ENCODE assay signal across 12 mouse cellular contexts in the genomic region with DNA sequence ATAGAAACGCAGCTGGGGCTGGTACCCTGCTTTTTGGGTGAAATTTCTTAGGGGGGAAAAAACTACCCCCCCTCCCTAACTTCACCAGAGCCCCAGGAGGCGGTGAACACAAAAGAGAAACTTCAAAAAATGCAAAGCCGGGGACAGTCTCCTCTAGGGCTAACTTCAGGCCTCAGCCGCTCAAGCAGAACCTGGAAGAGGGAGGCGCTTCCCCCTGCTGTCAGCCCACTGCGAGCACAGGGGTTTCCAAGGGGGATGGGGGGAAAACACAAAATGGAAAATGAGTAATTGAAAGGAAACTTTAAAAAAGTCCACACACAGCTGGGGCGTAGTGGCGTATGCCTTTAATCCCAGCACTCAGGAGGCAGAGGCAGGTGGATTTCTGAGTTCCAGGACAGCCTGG. TPM values are rescaled to one million over a fixed set of nuclear protein-coding genes. Genes with fewer than 3 reads are reported as not detected.
DNase-seq lines count a peak whose midpoint lies in the region; ATAC-seq lines count a peak whose summit lies in the region.
"Had no signal": no experiment of that assay in that cellular context is flagged by ENCODE, and none has a peak within 500 bp of the region (broad histone marks: within the 10 kb centered on the region; RNA-seq: fewer than 3 reads in every experiment).

No protein-coding gene starts in this region.

- no peaks in the 10 kb centered on the region for H3K9me3 ChIP-seq in heart, embryonic 11.5 days (replicated peaks; ENCODE audit: control insufficient read depth, low read length)
- no peaks in the 10 kb centered on the region for H3K9me3 ChIP-seq in embryonic facial prominence, embryonic 12.5 days
- no peaks in the 10 kb centered on the region for H3K9me3 ChIP-seq in limb, embryonic 10.5 days (replicated peaks)

- WGBS in heart, embryonic 11.5 days (ENCODE audit: insufficient replicate concordance), result 35% methylated on average over 8 of the region's 8 CpGs
- 31% methylated on average over 8 of the region's 8 CpGs for WGBS in embryonic facial prominence, embryonic 12.5 days
- 35% methylated on average over 8 of the region's 8 CpGs for WGBS in limb, embryonic 10.5 days

- no peaks in the 10 kb centered on the region for H3K36me3 ChIP-seq in heart, embryonic 11.5 days (ENCODE audit: control insufficient read depth, insufficient read depth, low read length)
- H3K36me3 ChIP-seq in embryonic facial prominence, embryonic 12.5 days, result no peaks in the 10 kb centered on the region
- H3K36me3 ChIP-seq in limb, embryonic 10.5 days, result peaks cover 39% of the 10 kb centered on the region

- ATAC-seq in heart, embryonic 11.5 days (replicated peaks; ENCODE audit: insufficient number of reproducible peaks, low FRiP score, low TSS enrichment), result no peak
- ATAC-seq in embryonic facial prominence, embryonic 12.5 days (ENCODE audit: insufficient number of reproducible peaks, insufficient read depth, low FRiP score, low TSS enrichment), result no peak
- no peak for ATAC-seq in megakaryocyte-erythroid progenitor cell, adult 5-6 weeks (replicated peaks; ENCODE audit: low FRiP score, low TSS enrichment, poor library complexity, severe bottlenecking)
- ATAC-seq: inflammation-experienced regulatory T-cells, adult 6 months had no signal

- peaks cover 30% of the 10 kb centered on the region for H3K4me1 ChIP-seq in heart, embryonic 11.5 days (ENCODE audit: control insufficient read depth, insufficient read depth, low read length)
- H3K4me1 ChIP-seq in embryonic facial prominence, embryonic 12.5 days, result peaks cover 44% of the 10 kb centered on the region
- peaks cover 56% of the 10 kb centered on the region for H3K4me1 ChIP-seq in limb, embryonic 10.5 days

- H3K4me2 ChIP-seq in heart, embryonic 11.5 days, result peak overlapping the region; percentile 16
- H3K4me2 ChIP-seq in embryonic facial prominence, embryonic 12.5 days (replicated peaks), result peak overlapping the region; percentile 27

- no peaks in the 10 kb centered on the region for H3K27me3 ChIP-seq in heart, embryonic 11.5 days (ENCODE audit: control insufficient read depth, insufficient read depth, low read length)
- H3K27me3 ChIP-seq in embryonic facial prominence, embryonic 12.5 days, result 0 out of 2 replicates have a peak, but pooled peaks cover 4% of the 10 kb centered on the region
- no peaks in the 10 kb centered on the region for H3K27me3 ChIP-seq in limb, embryonic 10.5 days (ENCODE audit: low read depth, poor library complexity, severe bottlenecking)

- no peak for DNase-seq in heart, postnatal 4 days
- DNase-seq in 416B (ENCODE audit: low read depth), result peak; percentile 30
- DNase-seq in limb, embryonic 10.5 days (ENCODE audit: low spot score), result no peak
- no peak for DNase-seq in right cerebral cortex, adult 18-20 months
- no peak for DNase-seq in retina, embryonic 14.5 days (ENCODE audit: low spot score)
- DNase-seq: adrenal gland, adult 2 months; cerebellum, postnatal 10 days; liver had no signal

- no peak overlapping the region for H3K27ac ChIP-seq in heart, embryonic 11.5 days (ENCODE audit: low read depth, low read length)
- 0 out of 2 replicates have a peak overlapping the region, but pooled peaks have one; percentile 30 for H3K27ac ChIP-seq in embryonic facial prominence, embryonic 12.5 days
- peak overlapping the region; percentile 57; the same call in 1 of the 2 replicates for H3K27ac ChIP-seq in limb, embryonic 10.5 days

- H3K9ac ChIP-seq in heart, embryonic 11.5 days (ENCODE audit: low read depth, low read length), result no peak overlapping the region; the same call in 1 of the 2 replicates
- H3K9ac ChIP-seq in embryonic facial prominence, embryonic 12.5 days, result no peak overlapping the region; the same call in 1 of the 2 replicates

- H3K4me3 ChIP-seq in heart, embryonic 11.5 days (ENCODE audit: low read depth, low read length), result no peak overlapping the region
- no peak overlapping the region for H3K4me3 ChIP-seq in embryonic facial prominence, embryonic 12.5 days
- peak overlapping the region; percentile 27 for H3K4me3 ChIP-seq in limb, embryonic 10.5 days

RNA-seq across cellular contexts. Expression of gene Kdm2b, which starts 3.5 kb away (rescaled TPM):
- 26.5 and 28.8 TPM in 2 replicates for polyA plus RNA-seq in heart, embryonic 11.5 days (2014; fragmentation: Nextera tagmentation; extraction: Ambion mirVana)
- 10 to 100 TPM; 27.7 to 29.5 TPM for total RNA-seq in heart, postnatal 4 days (2021)
- polyA plus RNA-seq in embryonic facial prominence, embryonic 12.5 days (2016; fragmentation: Nextera tagmentation; extraction: Ambion mirVana), result 77.9 and 84.4 TPM in 2 replicates
- 108 and 115 TPM in 2 replicates for polyA plus RNA-seq in limb, embryonic 10.5 days (2016; fragmentation: Nextera tagmentation; extraction: Ambion mirVana)
- 58.8 and 70.5 TPM in 2 replicates for total RNA-seq in megakaryocyte-erythroid progenitor cell, adult 5-6 weeks (2014; fragmentation: Nextera tagmentation)
- 62.3 and 64.0 TPM in 2 replicates for total RNA-seq in megakaryocyte-erythroid progenitor cell, adult 5-6 weeks (2017)

RNA-seq across cellular contexts. Expression of gene Orai1, which starts 28.8 kb away (rescaled TPM):
- polyA plus RNA-seq in heart, embryonic 11.5 days (2014; fragmentation: Nextera tagmentation; extraction: Ambion mirVana), result 12.5 and 15.1 TPM in 2 replicates
- total RNA-seq in heart, postnatal 4 days (2021), result 10 to 100 TPM; 19.2 to 19.8 TPM
- polyA plus RNA-seq in embryonic facial prominence, embryonic 12.5 days (2016; fragmentation: Nextera tagmentation; extraction: Ambion mirVana), result 12.3 and 14.8 TPM in 2 replicates
- 10.2 and 11.5 TPM in 2 replicates for polyA plus RNA-seq in limb, embryonic 10.5 days (2016; fragmentation: Nextera tagmentation; extraction: Ambion mirVana)
- total RNA-seq in megakaryocyte-erythroid progenitor cell, adult 5-6 weeks (2014; fragmentation: Nextera tagmentation), result 6.0 and 7.7 TPM in 2 replicates
- total RNA-seq in megakaryocyte-erythroid progenitor cell, adult 5-6 weeks (2017), result 3.9 and 4.9 TPM in 2 replicates
